Mouse (Mus musculus): ENCODE data around the gene Atp1a2.

DNA sequence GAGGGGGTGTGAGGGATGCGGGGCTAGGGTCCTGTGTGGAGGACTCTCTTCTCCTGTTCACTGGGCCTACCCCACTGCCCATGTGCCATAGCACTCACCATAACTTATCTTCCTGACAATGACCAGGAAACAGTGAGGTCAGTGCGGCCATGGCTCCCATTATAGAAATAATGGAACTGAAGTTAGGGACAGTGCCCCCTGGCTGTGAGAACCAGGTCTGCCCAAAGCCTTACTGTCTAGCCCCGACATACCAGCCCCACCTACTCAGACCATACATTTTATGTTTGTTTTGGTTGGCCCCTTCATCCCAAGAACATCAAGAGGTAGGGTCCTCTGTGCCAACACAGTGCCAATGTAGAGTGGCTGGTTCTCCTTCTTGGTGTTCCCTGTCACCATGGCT, 7.8 kb upstream of the Atp1a2 start:
- no peak for TF ChIP-seq CTCF (IDR thresholded peaks at IDR 0.05; ENCODE audit: extremely low read depth, insufficient read depth, low read length)
- TF ChIP-seq POLR2A (IDR thresholded peaks at IDR 0.05; ENCODE audit: extremely low read depth, insufficient read depth, low read length), result no peak
